Mouse (Mus musculus): ENCODE results near the gene Fam83b.

The Fam83b gene

GRCm38 (mm10) chr9:76532403-76532802 is 34.5 kb downstream of the Fam83b start:
- in situ Hi-C loops (cut with MboI; ENCODE audit: low pct_unique_long_range_greater_than_20kb in 1 of 2, low sequenced_read_pairs in 2 of 2, unreplicated experiment in 1 of 2) = no loop called here

- in situ Hi-C loops (cut with MboI; ENCODE audit: low pct_unique_long_range_greater_than_20kb in 1 of 2, low sequenced_read_pairs in 2 of 2, unreplicated experiment in 1 of 2) = no loop called here
These were observed 35.5 kb downstream of the Fam83b start for GRCm38 (mm10) chr9:76531368-76531767.

- in situ Hi-C loops (cut with MboI; ENCODE audit: low pct_unique_long_range_greater_than_20kb in 1 of 2, low sequenced_read_pairs in 2 of 2, unreplicated experiment in 1 of 2) = no loop called here
These were observed 41.3 kb downstream of the Fam83b start for GRCm38 (mm10) chr9:76525592-76525991.

- in situ Hi-C loops (cut with MboI; ENCODE audit: low pct_unique_long_range_greater_than_20kb in 1 of 2, low sequenced_read_pairs in 2 of 2, unreplicated experiment in 1 of 2) = no loop called here
These were observed 43.8 kb downstream of the Fam83b start for GRCm38 (mm10) chr9:76523075-76523474.

GRCm38 (mm10) chr9:76521640-76522039 is 45.3 kb downstream of the Fam83b start:
- in situ Hi-C loops (cut with MboI; ENCODE audit: low pct_unique_long_range_greater_than_20kb in 1 of 2, low sequenced_read_pairs in 2 of 2, unreplicated experiment in 1 of 2) = no loop called here

- in situ Hi-C loops (cut with MboI; ENCODE audit: low pct_unique_long_range_greater_than_20kb in 1 of 2, low sequenced_read_pairs in 2 of 2, unreplicated experiment in 1 of 2) = no loop called here
These were observed 48.3 kb downstream of the Fam83b start for GRCm38 (mm10) chr9:76518665-76519064.

- in situ Hi-C loops (cut with MboI; ENCODE audit: low pct_unique_long_range_greater_than_20kb in 1 of 2, low sequenced_read_pairs in 2 of 2, unreplicated experiment in 1 of 2) = no loop called here
These were observed 61.3 kb downstream of the Fam83b start for GRCm38 (mm10) chr9:76505650-76506049.

- in situ Hi-C loops (cut with MboI; ENCODE audit: low pct_unique_long_range_greater_than_20kb in 1 of 2, low sequenced_read_pairs in 2 of 2, unreplicated experiment in 1 of 2) = no loop called here
These were observed 77.2 kb downstream of the Fam83b start for GRCm38 (mm10) chr9:76489737-76490136.

GRCm38 (mm10) chr9:76480088-76480487 is 86.8 kb downstream of the Fam83b start:
- in situ Hi-C loops (cut with MboI; ENCODE audit: low pct_unique_long_range_greater_than_20kb in 1 of 2, low sequenced_read_pairs in 2 of 2, unreplicated experiment in 1 of 2) = no loop called here

GRCm38 (mm10) chr9:76469500-76469899 is 97.4 kb downstream of the Fam83b start:
- in situ Hi-C loops (cut with MboI; ENCODE audit: low pct_unique_long_range_greater_than_20kb in 1 of 2, low sequenced_read_pairs in 2 of 2, unreplicated experiment in 1 of 2) = no loop called here

- in situ Hi-C loops (cut with MboI; ENCODE audit: low pct_unique_long_range_greater_than_20kb in 1 of 2, low sequenced_read_pairs in 2 of 2, unreplicated experiment in 1 of 2) = no loop called here
These were observed 105.4 kb downstream of the Fam83b start for GRCm38 (mm10) chr9:76461547-76461946.

GRCm38 (mm10) chr9:76455703-76456102 is 111.2 kb downstream of the Fam83b start:
- in situ Hi-C loops (cut with MboI; ENCODE audit: low pct_unique_long_range_greater_than_20kb in 1 of 2, low sequenced_read_pairs in 2 of 2, unreplicated experiment in 1 of 2) = no loop called here

Data from mouse embryonic stem cell (cell line).